Mouse (Mus musculus): ENCODE data around the gene Mbnl3. TPM values are rescaled to one million over a fixed set of nuclear protein-coding genes. Genes with fewer than 3 reads are reported as not detected.

Gene Mbnl3
- 7.5 and 8.0 TPM in 2 replicates for polyA plus RNA-seq (2016; fragmentation: Nextera tagmentation; extraction: Ambion mirVana)

DNA sequence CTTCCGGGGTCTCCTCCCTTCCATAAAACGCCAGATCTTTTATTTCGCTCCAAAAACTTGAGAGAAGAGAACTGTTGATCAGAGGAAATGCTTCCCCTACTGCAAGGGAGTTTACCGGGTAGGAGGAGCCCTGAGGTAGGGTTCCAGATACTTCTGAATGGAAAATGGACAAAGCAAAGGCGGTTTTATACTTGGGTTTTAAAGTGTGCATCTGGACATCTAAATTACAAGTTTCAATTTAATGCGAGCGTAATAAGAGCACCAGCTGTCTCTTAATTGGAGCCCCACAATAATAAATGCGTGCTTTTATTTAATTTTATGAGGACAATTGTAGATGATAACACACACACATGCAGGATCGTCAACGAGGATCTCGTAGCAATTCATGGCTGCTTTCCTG lies at the start of gene Mbnl3:
Gene Mbnl3, minus strand, starts transcription at position 101 of the 400 bp plus-strand sequence.
- H3K4me1 ChIP-seq: peaks cover 3% of the 10 kb centered on the region
- WGBS: 46% methylated on average over 11 of the region's 11 CpGs

DNA sequence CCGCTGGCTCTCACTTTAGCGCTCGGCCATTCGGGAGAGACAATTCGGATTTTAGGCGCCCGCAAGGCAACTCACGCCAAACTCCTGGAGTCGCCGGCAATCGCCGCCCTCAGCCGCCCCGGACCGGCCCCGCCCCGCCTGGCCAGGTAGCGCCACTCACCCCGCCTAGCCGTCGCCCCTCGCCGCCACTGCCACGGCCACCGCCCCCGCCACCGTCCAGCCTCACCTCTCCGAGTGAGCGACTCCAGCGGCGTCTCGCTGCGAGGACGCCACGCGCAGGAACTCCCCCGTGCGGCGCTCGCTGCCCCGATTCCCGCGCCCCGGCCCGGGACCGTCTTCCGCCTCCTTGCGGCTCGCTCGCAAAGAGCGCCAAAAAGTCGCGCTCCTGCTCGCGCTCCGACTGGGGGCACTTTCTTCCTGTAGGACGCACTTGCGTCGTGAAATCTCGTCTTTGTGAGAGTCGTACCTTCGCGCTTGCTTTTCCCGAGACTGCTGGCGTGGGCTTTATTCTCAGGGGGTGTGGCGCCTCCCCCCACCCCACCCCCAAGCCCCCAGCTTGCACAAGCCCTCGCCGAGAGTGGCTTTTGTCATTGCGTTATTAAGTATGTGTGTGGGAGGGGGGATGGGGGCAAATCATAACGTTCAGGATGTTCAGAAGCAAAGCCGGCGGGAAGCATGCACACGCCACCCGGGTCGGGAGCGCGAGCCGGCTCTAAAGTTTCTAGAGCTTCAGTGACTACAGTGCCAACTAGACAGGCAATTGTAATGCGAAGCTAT lies 596 bp downstream of the Mbnl3 start:
- peaks cover 44% of the 10 kb centered on the region for H3K27me3 ChIP-seq (ENCODE audit: poor library complexity, severe bottlenecking)
- peak overlapping the region; percentile 89 for H3K27ac ChIP-seq
- H3K9me3 ChIP-seq: no peaks in the 10 kb centered on the region
- H3K36me3 ChIP-seq (replicated peaks): no peaks in the 10 kb centered on the region
- peaks cover 3% of the 10 kb centered on the region for H3K4me1 ChIP-seq
- peak; percentile 57 for DNase-seq (ENCODE audit: extremely low spot score, low spot score)
- peak overlapping the region; percentile 63 for H3K4me3 ChIP-seq
- 16% methylated on average over 74 of the region's 79 CpGs for WGBS

More for the DNA sequence above, at the start of gene Mbnl3:
- no peak for DNase-seq (ENCODE audit: extremely low spot score, low spot score)
- H3K36me3 ChIP-seq (replicated peaks): no peaks in the 10 kb centered on the region
- peak within 1 kb of the TSS; percentile 89 for H3K27ac ChIP-seq
- H3K27me3 ChIP-seq (ENCODE audit: poor library complexity, severe bottlenecking): peaks cover 51% of the 10 kb centered on the region
- no peaks in the 10 kb centered on the region for H3K9me3 ChIP-seq
- peak within 1 kb of the TSS; percentile 63 for H3K4me3 ChIP-seq

DNA sequence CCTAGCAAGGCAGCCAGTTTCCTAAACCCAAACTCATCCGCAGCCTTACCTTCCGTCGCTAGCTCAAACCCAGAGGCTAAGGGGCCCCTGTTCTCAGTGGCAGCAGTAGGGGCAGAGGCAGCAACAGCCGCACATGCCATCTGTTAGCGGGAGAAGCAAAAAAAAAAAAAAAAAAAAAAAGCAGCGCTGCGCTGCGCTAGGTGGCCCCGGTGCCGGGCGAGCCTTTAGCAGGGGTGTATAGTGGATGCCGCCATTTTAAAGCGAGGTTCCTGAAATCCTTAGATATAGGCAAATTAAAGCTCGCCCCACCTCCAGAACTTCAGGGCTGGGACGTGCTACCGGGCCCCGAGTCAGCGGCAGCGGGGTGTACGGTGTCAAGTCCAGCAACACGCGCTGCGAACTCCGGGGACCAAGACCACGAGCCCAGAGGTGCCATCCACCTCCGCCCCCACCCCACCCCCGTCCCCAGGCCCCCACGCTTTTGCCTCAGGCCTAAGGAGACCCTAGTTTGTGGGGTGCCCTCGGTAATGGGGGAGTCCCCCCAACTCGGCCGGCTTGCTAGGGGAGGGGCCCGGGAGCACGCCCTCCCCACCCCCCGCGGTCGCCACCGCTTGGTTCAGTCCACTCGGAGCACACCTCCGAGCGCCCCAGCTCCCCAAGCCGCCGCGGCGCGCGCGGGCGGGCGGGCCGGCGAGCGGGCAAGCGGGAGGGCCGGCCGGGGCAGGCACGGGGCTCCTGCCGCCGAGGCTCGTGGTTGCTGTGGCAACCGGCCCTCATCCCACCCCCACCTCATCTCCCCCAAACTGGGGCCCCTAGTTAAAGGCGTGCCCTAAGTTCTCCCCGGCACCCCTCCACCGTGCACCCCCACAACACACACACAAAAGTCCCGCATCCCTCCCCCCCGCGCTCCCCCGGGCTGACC lies 1.4 kb downstream of the Mbnl3 start:
- Histone ChIP-seq H3K27ac (peak overlapping the region; percentile 89), H3K4me3 (peak overlapping the region; percentile 63), H3K27me3 (ENCODE audit: poor library complexity, severe bottlenecking) (peaks cover 42% of the 10 kb centered on the region), H3K9me3 (no peaks in the 10 kb centered on the region), H3K4me1 (peaks cover 3% of the 10 kb centered on the region), H3K36me3 (replicated peaks) (no peaks in the 10 kb centered on the region)
- 21% methylated on average over 60 of the region's 67 CpGs for WGBS
- peak; percentile 41 for DNase-seq (ENCODE audit: extremely low spot score, low spot score)

DNA sequence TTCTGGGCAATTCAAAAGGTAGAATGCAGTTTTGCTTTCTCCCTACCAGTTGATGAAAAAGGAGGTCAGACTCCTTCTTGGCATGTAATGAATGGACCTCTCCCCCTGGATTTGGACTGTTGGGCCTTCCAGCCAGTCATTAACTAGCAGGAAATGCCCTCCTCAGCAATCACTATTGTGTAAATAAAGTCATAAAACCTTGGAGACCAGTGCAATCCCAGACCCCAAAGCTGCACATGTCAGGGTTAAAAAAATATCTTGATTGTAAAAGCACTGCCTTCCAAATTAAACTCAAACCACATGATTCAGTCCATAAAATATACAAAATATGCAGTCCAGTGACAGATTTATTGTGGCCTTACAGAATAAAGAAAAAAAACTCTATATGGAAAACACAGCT lies 9.3 kb downstream of the Mbnl3 start:
- peaks cover 6% of the 10 kb centered on the region; the same call in 1 of the 2 replicates for H3K4me1 ChIP-seq
- no peaks in the 10 kb centered on the region for H3K36me3 ChIP-seq (replicated peaks)
- H3K27me3 ChIP-seq (ENCODE audit: poor library complexity, severe bottlenecking): no peaks in the 10 kb centered on the region
- H3K9me3 ChIP-seq: no peaks in the 10 kb centered on the region
- no peak overlapping the region for H3K4me3 ChIP-seq
- no peak for DNase-seq (ENCODE audit: extremely low spot score, low spot score)
- no peak overlapping the region for H3K27ac ChIP-seq

DNA sequence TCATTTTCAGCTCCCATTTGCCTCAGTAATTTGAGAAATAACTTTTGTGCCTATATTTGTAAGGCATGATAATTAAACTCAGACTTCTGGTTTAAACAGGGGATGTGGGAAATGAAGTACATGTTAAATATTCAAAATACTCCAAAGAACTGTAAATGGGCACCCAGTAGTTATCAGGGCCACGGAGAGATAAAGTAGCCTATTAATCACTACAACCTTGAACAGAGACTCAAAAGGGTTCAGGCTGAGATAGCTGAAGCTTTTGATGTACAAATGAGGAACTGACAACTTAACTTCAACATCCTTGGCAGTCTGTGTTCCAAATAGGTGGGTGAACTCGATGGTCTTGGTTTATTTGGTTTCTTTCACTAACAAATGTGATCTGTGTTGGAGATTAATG lies 34.4 kb downstream of the Mbnl3 start:
- H3K9me3 ChIP-seq: no peaks in the 10 kb centered on the region
- no peak for DNase-seq (ENCODE audit: extremely low spot score, low spot score)
- no peak overlapping the region for H3K27ac ChIP-seq
- WGBS: 63% methylated on average over 2 of the region's 2 CpGs
- H3K36me3 ChIP-seq (replicated peaks): no peaks in the 10 kb centered on the region
- H3K4me3 ChIP-seq: no peak overlapping the region
- peaks cover 10% of the 10 kb centered on the region; the same call in 1 of the 2 replicates for H3K27me3 ChIP-seq (ENCODE audit: poor library complexity, severe bottlenecking)
- no peaks in the 10 kb centered on the region for H3K4me1 ChIP-seq

DNA sequence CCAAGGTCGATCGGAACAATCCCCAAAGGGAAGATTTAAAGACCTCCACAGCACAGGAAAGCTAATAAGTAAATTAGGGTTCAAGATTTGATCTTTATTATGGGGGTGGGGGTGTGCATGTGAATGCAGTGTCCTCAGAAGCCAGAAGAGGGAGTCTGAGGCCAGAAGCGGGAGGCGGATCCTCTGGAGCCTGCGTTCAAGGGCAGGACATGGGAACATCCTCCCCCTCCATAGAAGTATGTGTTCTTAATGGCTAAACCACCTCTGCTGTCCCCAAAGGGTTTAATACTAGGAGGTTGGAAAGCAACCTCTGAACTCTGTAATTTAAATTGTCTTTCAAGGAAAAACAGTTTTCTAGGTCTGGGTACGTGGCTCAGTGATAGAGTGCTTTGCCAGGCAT lies 34.9 kb downstream of the Mbnl3 start:
- Histone ChIP-seq H3K27me3 (ENCODE audit: poor library complexity, severe bottlenecking) (peaks cover 10% of the 10 kb centered on the region; the same call in 1 of the 2 replicates), H3K9me3 (no peaks in the 10 kb centered on the region), H3K4me1 (no peaks in the 10 kb centered on the region), H3K27ac (no peak overlapping the region), H3K36me3 (replicated peaks) (no peaks in the 10 kb centered on the region), H3K4me3 (no peak overlapping the region)
- DNase-seq (ENCODE audit: extremely low spot score, low spot score): no peak
- 58% methylated on average over 6 of the region's 6 CpGs for WGBS

DNA sequence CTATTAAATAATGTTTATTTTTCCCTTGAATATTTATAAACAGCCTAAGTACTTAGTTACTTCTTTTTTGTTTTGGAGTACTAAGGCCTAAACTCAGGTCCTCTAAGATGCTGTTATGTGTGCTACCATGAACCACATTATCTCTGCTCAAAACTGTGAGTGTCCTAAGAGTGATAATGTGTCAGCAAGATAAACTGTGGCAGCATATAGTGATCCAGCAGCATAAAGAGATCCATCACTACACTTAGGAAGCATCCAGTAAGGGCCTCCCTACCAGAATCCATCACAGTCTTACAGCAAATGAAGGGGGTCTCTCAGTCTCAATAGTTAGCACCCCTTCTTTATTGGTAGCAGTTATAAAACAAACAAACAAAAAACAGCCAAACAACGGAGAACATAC lies 35.9 kb downstream of the Mbnl3 start:
- Histone ChIP-seq H3K36me3 (replicated peaks) (no peaks in the 10 kb centered on the region), H3K4me1 (no peaks in the 10 kb centered on the region), H3K9me3 (no peaks in the 10 kb centered on the region), H3K27ac (no peak overlapping the region), H3K27me3 (ENCODE audit: poor library complexity, severe bottlenecking) (peaks cover 10% of the 10 kb centered on the region; the same call in 1 of the 2 replicates), H3K4me3 (no peak overlapping the region)
- WGBS: 92% methylated on average over 1 of the region's 1 CpGs
- no peak for DNase-seq (ENCODE audit: extremely low spot score, low spot score)

DNA sequence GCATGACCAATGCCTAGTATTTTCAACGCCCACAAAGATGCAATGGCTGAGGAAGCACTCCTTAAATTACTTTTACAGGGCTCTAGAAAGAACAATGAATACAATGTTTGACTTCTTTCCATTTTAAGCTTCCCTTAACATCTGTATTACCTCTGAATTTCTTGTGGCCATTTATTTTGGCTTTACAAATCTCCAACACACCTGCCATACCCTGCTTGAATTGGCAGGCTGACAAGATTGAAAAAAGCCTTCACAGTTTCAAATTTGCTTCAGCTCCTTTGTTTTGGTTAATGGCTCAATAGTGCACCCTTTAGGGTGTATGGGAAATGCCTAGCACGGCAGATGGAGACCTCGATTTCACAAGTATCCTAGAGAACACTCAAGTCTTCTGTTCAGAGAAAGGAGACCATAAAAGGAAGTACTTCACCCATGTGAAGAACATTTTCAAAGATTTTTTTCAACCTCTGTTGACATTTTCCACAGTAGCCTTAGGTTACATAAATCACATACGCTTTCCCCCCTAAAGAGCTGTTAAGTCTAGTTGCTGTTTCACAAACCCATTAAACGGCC lies 36.8 kb downstream of the Mbnl3 start:
- Histone ChIP-seq H3K4me3 (no peak overlapping the region), H3K9me3 (no peaks in the 10 kb centered on the region), H3K27ac (no peak overlapping the region), H3K4me1 (no peaks in the 10 kb centered on the region), H3K36me3 (replicated peaks) (no peaks in the 10 kb centered on the region), H3K27me3 (ENCODE audit: poor library complexity, severe bottlenecking) (peaks cover 10% of the 10 kb centered on the region; the same call in 1 of the 2 replicates)
- whole genome bisulfite sequencing: 83% methylated on average over 5 of the region's 5 CpGs
- no peak for DNase-seq (ENCODE audit: extremely low spot score, low spot score)

DNA sequence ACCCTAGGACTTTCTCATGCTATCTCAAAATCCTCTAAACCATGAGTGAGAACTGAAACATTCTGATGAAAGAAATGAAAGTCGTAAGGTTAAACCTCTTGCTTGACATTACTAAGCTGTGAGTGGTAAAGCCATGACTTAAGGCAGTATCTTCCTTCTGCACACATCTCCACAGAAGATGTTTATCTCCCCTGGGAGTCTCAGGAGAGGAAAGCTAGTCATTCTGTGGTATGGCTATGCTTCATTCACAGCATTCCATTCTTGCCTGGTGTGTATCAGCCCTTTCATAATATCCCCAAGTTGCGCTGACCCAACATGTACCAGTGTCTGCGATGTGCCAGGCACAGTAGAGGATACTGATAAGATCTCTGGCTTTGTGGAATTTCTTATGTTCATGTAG lies 38.4 kb downstream of the Mbnl3 start:
- Histone ChIP-seq H3K27me3 (ENCODE audit: poor library complexity, severe bottlenecking) (peaks cover 10% of the 10 kb centered on the region; the same call in 1 of the 2 replicates), H3K4me3 (no peak overlapping the region), H3K36me3 (replicated peaks) (no peaks in the 10 kb centered on the region), H3K4me1 (no peaks in the 10 kb centered on the region), H3K9me3 (no peaks in the 10 kb centered on the region), H3K27ac (no peak overlapping the region)
- 92% methylated on average over 3 of the region's 3 CpGs for WGBS
- DNase-seq (ENCODE audit: extremely low spot score, low spot score): no peak

DNA sequence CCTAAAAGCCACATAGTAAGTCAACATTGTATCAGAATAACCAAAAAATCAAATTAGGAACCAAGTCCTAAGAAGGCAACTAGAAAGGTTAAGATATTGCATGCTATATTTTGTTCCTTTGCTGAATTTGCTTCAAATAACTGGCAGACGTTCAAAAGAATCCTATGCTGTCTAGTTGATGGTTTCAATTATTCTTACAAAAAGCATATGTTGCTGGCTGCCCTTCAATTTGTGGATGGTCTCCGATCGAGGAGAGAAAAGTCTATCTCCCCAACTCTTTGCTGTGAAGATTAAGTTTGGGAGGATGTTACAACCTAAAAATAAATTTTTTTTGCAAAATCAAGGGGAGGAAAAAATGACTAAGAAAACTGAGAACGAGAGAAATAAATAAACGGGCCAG lies 41.6 kb downstream of the Mbnl3 start:
- no peaks in the 10 kb centered on the region for H3K4me1 ChIP-seq
- WGBS: 75% methylated on average over 5 of the region's 5 CpGs
- peaks cover 7% of the 10 kb centered on the region; the same call in 1 of the 2 replicates for H3K27me3 ChIP-seq (ENCODE audit: poor library complexity, severe bottlenecking)
- no peaks in the 10 kb centered on the region for H3K36me3 ChIP-seq (replicated peaks)
- no peaks in the 10 kb centered on the region for H3K9me3 ChIP-seq
- no peak overlapping the region for H3K4me3 ChIP-seq
- DNase-seq (ENCODE audit: extremely low spot score, low spot score): no peak
- H3K27ac ChIP-seq: no peak overlapping the region

DNA sequence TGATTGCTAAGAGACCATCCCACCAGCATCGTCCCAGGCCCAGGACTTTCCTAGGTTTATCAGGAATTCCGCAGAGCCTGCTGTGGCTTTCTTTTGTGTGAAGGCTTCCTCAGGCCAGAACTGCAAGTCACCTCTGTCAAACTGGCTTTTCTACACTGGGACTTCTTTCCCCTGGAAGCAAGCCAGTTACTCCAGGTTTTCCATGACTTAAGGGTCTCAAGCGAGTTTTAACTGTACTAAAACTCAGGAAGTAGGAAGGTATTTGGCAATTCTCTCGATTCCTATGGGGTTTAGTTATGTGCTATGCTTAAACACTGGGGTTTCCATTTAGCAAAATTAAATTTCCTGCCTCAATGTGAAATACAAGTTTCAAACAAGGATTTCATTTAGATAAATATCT lies 57.9 kb downstream of the Mbnl3 start:
- WGBS: 59% methylated on average over 4 of the region's 4 CpGs
- Histone ChIP-seq H3K36me3 (replicated peaks) (no peaks in the 10 kb centered on the region), H3K27ac (no peak overlapping the region), H3K4me3 (no peak overlapping the region), H3K9me3 (no peaks in the 10 kb centered on the region), H3K27me3 (ENCODE audit: poor library complexity, severe bottlenecking) (no peaks in the 10 kb centered on the region), H3K4me1 (no peaks in the 10 kb centered on the region)
- DNase-seq (ENCODE audit: extremely low spot score, low spot score): no peak

DNA sequence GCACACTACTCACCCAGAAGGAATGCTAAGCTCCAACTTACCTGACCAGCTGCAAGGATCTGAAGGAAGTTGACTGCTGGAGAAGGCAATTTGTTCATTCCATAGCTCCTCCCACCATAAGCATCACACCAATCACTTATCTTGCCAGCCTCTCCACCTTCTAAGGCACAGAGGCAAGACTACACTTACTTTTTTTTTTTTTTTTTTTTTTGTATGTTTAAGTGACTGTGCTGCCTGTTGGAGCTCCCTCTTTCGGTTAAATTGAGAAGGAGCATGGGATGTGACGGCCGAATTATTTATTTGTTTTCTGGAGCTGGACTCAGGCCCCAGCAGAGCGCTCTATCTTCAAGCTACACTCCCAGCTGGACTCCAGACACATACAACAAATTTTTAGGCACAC lies 60.0 kb downstream of the Mbnl3 start:
- 40% methylated on average over 4 of the region's 4 CpGs for WGBS
- no peak for DNase-seq (ENCODE audit: extremely low spot score, low spot score)

More for the DNA sequence above, 60.0 kb downstream of the Mbnl3 start:
- no peaks in the 10 kb centered on the region; the same call in 1 of the 2 replicates for H3K27me3 ChIP-seq (ENCODE audit: poor library complexity, severe bottlenecking)
- H3K36me3 ChIP-seq (replicated peaks): no peaks in the 10 kb centered on the region
- no peaks in the 10 kb centered on the region for H3K9me3 ChIP-seq
- H3K4me3 ChIP-seq: no peak overlapping the region
- no peak overlapping the region for H3K27ac ChIP-seq
- H3K4me1 ChIP-seq: no peaks in the 10 kb centered on the region
